Mouse (Mus musculus) embryonic fibroblast, embryonic 13.5 days (primary cell): ENCODE measurements at regions not wholly inside any gene's neighbourhood (a gene's known extent, or its start where the extent isn't known, plus 50 kb on each side); places are given as distances from the start of the nearest gene placed in this dataset.

Source experiments
- CTCF ChIP-seq: IDR thresholded peaks from 2 replicates; pipeline ENCODE4 v1.5.1; 2011; ENCODE audit warnings: mild to moderate bottlenecking, control low read depth, low read length, moderate library complexity, borderline replicate concordance; ENCODE audit not compliant: insufficient read depth
- POLR2A ChIP-seq: IDR thresholded peaks from 2 replicates; pipeline ENCODE4 v1.6.1; 2011; ENCODE audit warnings: low read depth, mild to moderate bottlenecking, control low read depth, low read length, moderate library complexity

GRCm38 (mm10) chr1:73084946-73085345 is 69.2 kb upstream of the Tnp1 start:
- TF ChIP-seq CTCF, result no peak
- TF ChIP-seq POLR2A, result no peak
